Mouse (Mus musculus) G1E (cell line): ENCODE measurements around the gene Dab2.

ENCODE experiments used
- CTCF ChIP-seq: IDR thresholded peaks from 2 replicates; pipeline ENCODE4 v1.5.1; 2012; ENCODE audit warnings: low read depth, low read length, inconsistent platforms, mixed read lengths
- GATA1 ChIP-seq: IDR thresholded peaks from 2 replicates; pipeline ENCODE4 v1.6.1; 2012; ENCODE audit warnings: borderline replicate concordance, low read length, inconsistent platforms, mixed read lengths
- GATA2 ChIP-seq: IDR thresholded peaks from 2 replicates; pipeline ENCODE4 v1.6.1; 2012; ENCODE audit warnings: low read depth, low read length, inconsistent platforms, borderline replicate concordance
- POLR2AphosphoS5 ChIP-seq: IDR thresholded peaks from 2 replicates; pipeline ENCODE4 v1.6.1; 2012; ENCODE audit warnings: low read depth, low read length, inconsistent platforms; ENCODE audit not compliant: insufficient replicate concordance

DNA sequence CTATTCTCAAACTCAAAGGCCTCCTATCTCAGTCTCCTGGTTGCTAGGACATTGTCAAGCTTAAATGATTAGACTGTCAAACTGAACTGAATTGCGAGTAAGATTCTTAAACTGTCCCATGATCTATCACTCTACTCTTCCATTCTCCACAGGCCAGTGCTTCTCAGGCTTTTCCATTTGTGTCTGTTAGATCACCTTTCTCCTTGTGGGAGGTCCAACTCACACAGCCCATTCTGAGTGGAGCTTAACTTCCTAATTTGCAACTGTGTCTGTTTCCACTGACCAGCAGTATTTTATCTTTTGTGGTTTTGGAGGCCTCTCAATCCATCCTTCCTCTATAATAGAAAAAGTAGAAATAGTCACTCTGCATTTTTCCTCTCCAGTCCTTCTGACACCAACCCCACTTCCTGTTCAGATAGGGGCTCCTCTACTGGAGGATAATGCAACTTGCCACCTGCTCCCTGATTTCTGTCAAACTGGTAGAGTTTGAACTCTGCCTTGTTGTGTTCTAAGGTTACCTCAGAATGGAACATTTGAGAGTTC is 35.1 kb downstream of the Dab2 start:
- TF ChIP-seq CTCF (no peak), GATA1 (no peak), POLR2AphosphoS5 (no peak), GATA2 (no peak)
